Comparison of ENCODE assay signal across 19 mouse cellular contexts in genomic region chr11:5046321-5046926, GRCm38 (mm10). TPM values are rescaled to one million over a fixed set of nuclear protein-coding genes. Genes with fewer than 3 reads are reported as not detected.
DNase-seq lines count a peak whose midpoint lies in the region; ATAC-seq lines count a peak whose summit lies in the region.
"Had no signal": no experiment of that assay in that cellular context is flagged by ENCODE, and none has a peak within 500 bp of the region (broad histone marks: within the 10 kb centered on the region; RNA-seq: fewer than 3 reads in every experiment).

No protein-coding gene starts in this region.

- H3K27me3 ChIP-seq in stomach, embryonic 15.5 days (replicated peaks): no peaks in the 10 kb centered on the region
- H3K27me3 ChIP-seq: lung, embryonic 15.5 days had no signal

- no peak overlapping the region for H3K27ac ChIP-seq in stomach, embryonic 15.5 days
- H3K27ac ChIP-seq: forebrain, embryonic 10.5 days; hindbrain, embryonic 13.5 days; kidney, postnatal 0 days; liver, embryonic 12.5 days; lung, embryonic 15.5 days had no signal

- H3K4me3 ChIP-seq in stomach, embryonic 15.5 days (replicated peaks): no peak overlapping the region
- H3K4me3 ChIP-seq: forebrain, embryonic 10.5 days; hindbrain, embryonic 13.5 days; liver, embryonic 12.5 days; lung, embryonic 15.5 days had no signal

- DNase-seq in left cerebral cortex, postnatal 14 days (ENCODE audit: low spot score in 2 of 2): peak; percentile 57 to 62
- no peak for DNase-seq in left cerebral cortex, adult 11 months (ENCODE audit: low spot score)
- DNase-seq in ES-CJ7 (ENCODE audit: low read depth, low spot score) (peak; percentile 89), ZHBTc4 (ENCODE audit: low read depth, low spot score) (peak; percentile 90)
- DNase-seq in lung, postnatal 14 days: no peak
- no peak for DNase-seq in cerebellum, adult 18-20 months
- DNase-seq: adrenal gland, postnatal 25 days; cerebellum, adult 9-10 months; heart, postnatal 14 days; right cerebral cortex, postnatal 14 days; thymus, adult 2 months had no signal

- H3K4me2 ChIP-seq in stomach, embryonic 15.5 days: no peak overlapping the region
- H3K4me2 ChIP-seq: heart, embryonic 11.5 days; hindbrain, embryonic 13.5 days; liver, embryonic 12.5 days; lung, embryonic 15.5 days had no signal

- WGBS in stomach, embryonic 15.5 days: 46% methylated on average over 12 of the region's 12 CpGs

- no peaks in the 10 kb centered on the region for H3K9me3 ChIP-seq in stomach, embryonic 15.5 days
- H3K9me3 ChIP-seq: forebrain, embryonic 10.5 days; hindbrain, embryonic 13.5 days; liver, embryonic 12.5 days; lung, embryonic 15.5 days had no signal

- H3K4me1 ChIP-seq in stomach, embryonic 15.5 days: no peaks in the 10 kb centered on the region
- H3K4me1 ChIP-seq: lung, embryonic 15.5 days had no signal

- H3K9ac ChIP-seq in stomach, embryonic 15.5 days: no peak overlapping the region
- H3K9ac ChIP-seq: hindbrain, embryonic 13.5 days; liver, embryonic 12.5 days; lung, embryonic 15.5 days had no signal

- intact Hi-C loops in left cerebral cortex, postnatal 14 days (cut with DNase I): no loop called here

- H3K36me3 ChIP-seq in stomach, embryonic 15.5 days: no peaks in the 10 kb centered on the region
- H3K36me3 ChIP-seq: lung, embryonic 15.5 days had no signal

- ATAC-seq in stomach, embryonic 15.5 days (ENCODE audit: insufficient read depth, low FRiP score, low read depth): 0 out of 2 replicates have a peak, but pooled peaks have one; percentile 35
- ATAC-seq: intestine, embryonic 16.5 days; liver, embryonic 12.5 days had no signal

RNA-seq across cellular contexts. Expression of gene Rasl10a, which starts 11.5 kb away (rescaled TPM):
- total RNA-seq in left cerebral cortex, postnatal 14 days (2021): 10 to 100 TPM; 61.7 to 63.2 TPM
- 0.71 and 1.3 TPM in 2 replicates for polyA plus RNA-seq in stomach, embryonic 15.5 days (2015; fragmentation: Nextera tagmentation; extraction: Ambion mirVana)

RNA-seq across cellular contexts. Expression of gene Gas2l1, which starts 18.7 kb away (rescaled TPM):
- 10 to 100 TPM; 60.9 to 70.2 TPM for total RNA-seq in left cerebral cortex, postnatal 14 days (2021)
- 26.3 and 28.9 TPM in 2 replicates for polyA plus RNA-seq in stomach, embryonic 15.5 days (2015; fragmentation: Nextera tagmentation; extraction: Ambion mirVana)

RNA-seq across cellular contexts. Expression of gene Rhbdd3, which starts 52.3 kb away (rescaled TPM):
- 10 to 100 TPM; 21.7 to 24.6 TPM for total RNA-seq in left cerebral cortex, postnatal 14 days (2021)
- 27.0 and 28.4 TPM in 2 replicates for polyA plus RNA-seq in stomach, embryonic 15.5 days (2015; fragmentation: Nextera tagmentation; extraction: Ambion mirVana)

RNA-seq across cellular contexts. Expression of gene Ewsr1, which starts 52.6 kb away (rescaled TPM):
- 100 to 1,000 TPM; 288 to 295 TPM for total RNA-seq in left cerebral cortex, postnatal 14 days (2021)
- 605 and 630 TPM in 2 replicates for polyA plus RNA-seq in stomach, embryonic 15.5 days (2015; fragmentation: Nextera tagmentation; extraction: Ambion mirVana)

RNA-seq across cellular contexts. Expression of gene Ap1b1, which starts 59.8 kb away (rescaled TPM):
- 100 to 1,000 TPM; 138 to 142 TPM for total RNA-seq in left cerebral cortex, postnatal 14 days (2021)
- 57.5 and 60.2 TPM in 2 replicates for polyA plus RNA-seq in stomach, embryonic 15.5 days (2015; fragmentation: Nextera tagmentation; extraction: Ambion mirVana)

Comparison
In these comparisons a context has a peak if more than half of its experiments do, and no peak if none do; other contexts are left out.
1. DNase-seq: peak in left cerebral cortex, postnatal 14 days (2 of 2), ES-CJ7 (single experiment) and ZHBTc4 (single experiment); none in left cerebral cortex, adult 11 months (single experiment), lung, postnatal 14 days (single experiment) and cerebellum, adult 18-20 months (0 of 2).